Mouse (Mus musculus) limb, embryonic 13.5 days (tissue): Measurements from ENCODE around the gene Plac1. TPM values are rescaled to one million over a fixed set of nuclear protein-coding genes. Genes with fewer than 3 reads are reported as not detected.

Experiments used
- ATAC-seq: fragments of 200-750 bp; cut with Nextera tagmentation; 2 replicates; pipeline ENCODE4 v1.8.0; 2017; ENCODE audit warnings: low read depth, moderate number of reproducible peaks, moderate TSS enrichment; ENCODE audit not compliant: low FRiP score
- H3K27ac ChIP-seq: fragments of 300-500 bp; sonication (generic); 2 replicates; pipeline ENCODE4 v1.5.1; 2015; ENCODE audit warnings: inconsistent platforms, mild to moderate bottlenecking, moderate library complexity
- H3K27me3 ChIP-seq: fragments of 300-500 bp; sonication (generic); 2 replicates; pipeline ENCODE4 v1.6.1; 2015; ENCODE audit warnings: mild to moderate bottlenecking, inconsistent platforms
- H3K36me3 ChIP-seq: fragments of 300-500 bp; sonication (generic); 2 replicates; pipeline ENCODE4 v1.6.1; 2015; ENCODE audit warnings: inconsistent platforms, mild to moderate bottlenecking, moderate library complexity
- H3K4me1 ChIP-seq: fragments of 300-500 bp; sonication (generic); 2 replicates; pipeline ENCODE4 v1.6.1; 2015; ENCODE audit warnings: inconsistent platforms
- H3K4me2 ChIP-seq: fragments of 300-500 bp; sonication (generic); replicated peaks from 2 replicates; pipeline ENCODE4 v1.6.1; 2015; ENCODE audit warnings: inconsistent platforms, mild to moderate bottlenecking, moderate library complexity
- H3K4me3 ChIP-seq: fragments of 300-500 bp; sonication (generic); 2 replicates; pipeline ENCODE4 v1.5.1; 2015; ENCODE audit warnings: moderate library complexity, mild to moderate bottlenecking, inconsistent platforms
- H3K9ac ChIP-seq: fragments of 300-500 bp; sonication (generic); 2 replicates; pipeline ENCODE4 v1.6.1; 2015; ENCODE audit warnings: mild to moderate bottlenecking, inconsistent platforms
- H3K9me3 ChIP-seq: fragments of 300-500 bp; sonication (generic); 2 replicates; pipeline ENCODE4 v1.6.1; 2016; ENCODE audit warnings: inconsistent platforms
- WGBS: fragments of 180-500 bp; shearing (Covaris S2); methylation state at CpG from one replicate; pipeline ENCODE4 v1.1.7; 2015; 5-methylcytosine and 5-hydroxymethylcytosine counted together
- polyA plus RNA-seq: library from polyadenylated mRNA; unstranded; fragments of >200 nt; fragmentation: Nextera tagmentation; extraction: Ambion mirVana; gene quantifications from 2 replicates; pipeline ENCODE4 v1.2.1, GENCODE M21; 2015

The Plac1 gene
- polyA plus RNA-seq, 1 experiment from 2014 or later = 13.3 TPM

- Histone ChIP-seq H3K9ac (no peak overlapping the region), H3K4me1 (no peaks in the 10 kb centered on the region), H3K4me2 (no peak overlapping the region), H3K27me3 (no peaks in the 10 kb centered on the region), H3K4me3 (no peak overlapping the region), H3K36me3 (no peaks in the 10 kb centered on the region), H3K9me3 (no peaks in the 10 kb centered on the region), H3K27ac (no peak overlapping the region)
- whole genome bisulfite sequencing = 81% methylated on average over 1 of the region's 1 CpGs
- ATAC-seq = no peak
These were observed 51.2 kb downstream of the Plac1 start for GRCm38 (mm10) chrX:53188692-53189091.

GRCm38 (mm10) chrX:53179801-53180200, 60.1 kb downstream of the Plac1 start:
- Histone ChIP-seq H3K9me3 (no peaks in the 10 kb centered on the region), H3K36me3 (no peaks in the 10 kb centered on the region), H3K9ac (no peak overlapping the region), H3K4me2 (no peak overlapping the region), H3K27me3 (no peaks in the 10 kb centered on the region), H3K4me1 (no peaks in the 10 kb centered on the region), H3K4me3 (no peak overlapping the region), H3K27ac (no peak overlapping the region)
- 55% methylated on average over 3 of the region's 3 CpGs for WGBS
- no peak for ATAC-seq

- H3K36me3 ChIP-seq = no peaks in the 10 kb centered on the region
- H3K27ac ChIP-seq = no peak overlapping the region
- H3K4me3 ChIP-seq = no peak overlapping the region
- no peaks in the 10 kb centered on the region for H3K4me1 ChIP-seq
- H3K4me2 ChIP-seq = no peak overlapping the region
- 81% methylated on average over 5 of the region's 5 CpGs for WGBS
- H3K9ac ChIP-seq = no peak overlapping the region
- no peaks in the 10 kb centered on the region for H3K9me3 ChIP-seq
- H3K27me3 ChIP-seq = no peaks in the 10 kb centered on the region
- no peak for ATAC-seq
These were observed 63.6 kb downstream of the Plac1 start for GRCm38 (mm10) chrX:53176296-53176695.

- WGBS = 75% methylated on average over 2 of the region's 2 CpGs
- Histone ChIP-seq H3K27me3 (no peaks in the 10 kb centered on the region; the same call in 1 of the 2 replicates), H3K36me3 (no peaks in the 10 kb centered on the region), H3K9me3 (no peaks in the 10 kb centered on the region), H3K27ac (no peak overlapping the region), H3K4me2 (no peak overlapping the region), H3K4me3 (no peak overlapping the region), H3K9ac (no peak overlapping the region), H3K4me1 (peaks cover 13% of the 10 kb centered on the region; the same call in 1 of the 2 replicates)
- no peak for ATAC-seq
These were observed 71.3 kb downstream of the Plac1 start for GRCm38 (mm10) chrX:53168623-53169022.

- 42% methylated on average over 4 of the region's 4 CpGs for WGBS
These were observed 72.9 kb downstream of the Plac1 start for GRCm38 (mm10) chrX:53166901-53167525.

GRCm38 (mm10) chrX:53166251-53166900, 73.5 kb downstream of the Plac1 start:
- Histone ChIP-seq H3K27ac (peak overlapping the region; percentile 78; the same call in 1 of the 2 replicates), H3K27me3 (no peaks in the 10 kb centered on the region; the same call in 1 of the 2 replicates), H3K36me3 (no peaks in the 10 kb centered on the region), H3K4me2 (no peak overlapping the region), H3K9ac (no peak overlapping the region), H3K9me3 (no peaks in the 10 kb centered on the region), H3K4me3 (no peak overlapping the region), H3K4me1 (peaks cover 21% of the 10 kb centered on the region)
- WGBS = 34% methylated on average over 15 of the region's 15 CpGs
- ATAC-seq = no peak

More at GRCm38 (mm10) chrX:53166901-53167525, 72.9 kb downstream of the Plac1 start:
- H3K9ac ChIP-seq = no peak overlapping the region
- H3K36me3 ChIP-seq = no peaks in the 10 kb centered on the region
- no peaks in the 10 kb centered on the region; the same call in 1 of the 2 replicates for H3K27me3 ChIP-seq
- ATAC-seq = no peak; the same call in 1 of the 2 replicates
- peaks cover 15% of the 10 kb centered on the region for H3K4me1 ChIP-seq
- no peaks in the 10 kb centered on the region for H3K9me3 ChIP-seq
- H3K27ac ChIP-seq = peak overlapping the region; percentile 78
- H3K4me3 ChIP-seq = no peak overlapping the region
- H3K4me2 ChIP-seq = no peak overlapping the region

GRCm38 (mm10) chrX:53162589-53162988, 77.3 kb downstream of the Plac1 start:
- Histone ChIP-seq H3K27me3 (no peaks in the 10 kb centered on the region; the same call in 1 of the 2 replicates), H3K4me3 (no peak overlapping the region), H3K36me3 (no peaks in the 10 kb centered on the region), H3K27ac (0 out of 2 replicates have a peak overlapping the region, but pooled peaks have one; percentile 55), H3K9me3 (no peaks in the 10 kb centered on the region), H3K4me2 (no peak overlapping the region), H3K9ac (no peak overlapping the region), H3K4me1 (peaks cover 28% of the 10 kb centered on the region)
- 75% methylated on average over 4 of the region's 4 CpGs for WGBS
- ATAC-seq = no peak

GRCm38 (mm10) chrX:53161583-53161982, 78.3 kb downstream of the Plac1 start:
- WGBS = 31% methylated on average over 4 of the region's 4 CpGs
- no peaks in the 10 kb centered on the region for H3K9me3 ChIP-seq
- no peak overlapping the region for H3K4me2 ChIP-seq
- H3K9ac ChIP-seq = no peak overlapping the region
- H3K36me3 ChIP-seq = no peaks in the 10 kb centered on the region
- peak overlapping the region; percentile 55; the same call in 1 of the 2 replicates for H3K27ac ChIP-seq
- H3K4me3 ChIP-seq = no peak overlapping the region
- no peaks in the 10 kb centered on the region; the same call in 1 of the 2 replicates for H3K27me3 ChIP-seq
- ATAC-seq = no peak
- peaks cover 21% of the 10 kb centered on the region for H3K4me1 ChIP-seq

- peak overlapping the region; percentile 55; the same call in 1 of the 2 replicates for H3K27ac ChIP-seq
- no peak for ATAC-seq
- H3K36me3 ChIP-seq = no peaks in the 10 kb centered on the region
- peaks cover 16% of the 10 kb centered on the region for H3K4me1 ChIP-seq
- no peak overlapping the region for H3K4me2 ChIP-seq
- no peaks in the 10 kb centered on the region for H3K9me3 ChIP-seq
- H3K27me3 ChIP-seq = no peaks in the 10 kb centered on the region; the same call in 1 of the 2 replicates
- H3K9ac ChIP-seq = no peak overlapping the region
- WGBS = 40% methylated on average over 5 of the region's 5 CpGs
- no peak overlapping the region for H3K4me3 ChIP-seq
These were observed 78.8 kb downstream of the Plac1 start for GRCm38 (mm10) chrX:53161115-53161514.

- no peaks in the 10 kb centered on the region for H3K9me3 ChIP-seq
- no peak overlapping the region for H3K27ac ChIP-seq
- H3K4me3 ChIP-seq = no peak overlapping the region
- peaks cover 3% of the 10 kb centered on the region; the same call in 1 of the 2 replicates for H3K27me3 ChIP-seq
- no peak overlapping the region for H3K4me2 ChIP-seq
- ATAC-seq = no peak; the same call in 1 of the 2 replicates
- no peaks in the 10 kb centered on the region for H3K36me3 ChIP-seq
- WGBS = 28% methylated on average over 2 of the region's 2 CpGs
- no peaks in the 10 kb centered on the region for H3K4me1 ChIP-seq
- H3K9ac ChIP-seq = no peak overlapping the region
These were observed 91.9 kb downstream of the Plac1 start for GRCm38 (mm10) chrX:53148039-53148438.

GRCm38 (mm10) chrX:53146389-53146917, 93.5 kb downstream of the Plac1 start:
- 83% methylated on average over 5 of the region's 5 CpGs for WGBS
- no peaks in the 10 kb centered on the region for H3K36me3 ChIP-seq
- H3K9me3 ChIP-seq = no peaks in the 10 kb centered on the region
- H3K27ac ChIP-seq = no peak overlapping the region
- H3K4me2 ChIP-seq = no peak overlapping the region
- H3K4me1 ChIP-seq = no peaks in the 10 kb centered on the region
- peaks cover 3% of the 10 kb centered on the region; the same call in 1 of the 2 replicates for H3K27me3 ChIP-seq
- ATAC-seq = no peak
- no peak overlapping the region for H3K4me3 ChIP-seq
- no peak overlapping the region for H3K9ac ChIP-seq

GRCm38 (mm10) chrX:53139641-53140040, 100.3 kb downstream of the Plac1 start:
- WGBS = 82% methylated on average over 2 of the region's 2 CpGs
- Histone ChIP-seq H3K4me1 (no peaks in the 10 kb centered on the region), H3K27me3 (no peaks in the 10 kb centered on the region), H3K4me3 (no peak overlapping the region), H3K9me3 (no peaks in the 10 kb centered on the region), H3K36me3 (no peaks in the 10 kb centered on the region), H3K4me2 (no peak overlapping the region), H3K27ac (no peak overlapping the region), H3K9ac (no peak overlapping the region)
- no peak for ATAC-seq
